Mouse (Mus musculus) lung, embryonic 16.5 days (tissue): ENCODE results near the gene Accs. TPM values are rescaled to one million over a fixed set of nuclear protein-coding genes. Genes with fewer than 3 reads are reported as not detected.
A peak's percentile ranks its signal among the peaks of the same experiment; 100 is the strongest.

Experiments used
- ATAC-seq: fragments of 200-750 bp; cut with Nextera tagmentation; 2 replicates; pipeline ENCODE4 v1.8.0; 2017; ENCODE audit warnings: low read depth, mild to moderate bottlenecking, moderate library complexity
- H3K27ac ChIP-seq: fragments of 300-500 bp; sonication (generic); 2 replicates; pipeline ENCODE4 v1.5.1; 2014; ENCODE audit warnings: mild to moderate bottlenecking, control low read depth, low read length
- H3K27me3 ChIP-seq: fragments of 300-500 bp; sonication (generic); 2 replicates; pipeline ENCODE4 v1.6.1; 2014; ENCODE audit warnings: low read depth, low read length, mixed read lengths; ENCODE audit not compliant: control insufficient read depth, insufficient read depth
- H3K36me3 ChIP-seq: fragments of 300-500 bp; sonication (generic); 2 replicates; pipeline ENCODE4 v1.6.1; 2014; ENCODE audit warnings: low read length; ENCODE audit not compliant: control insufficient read depth, insufficient read depth
- H3K4me1 ChIP-seq: fragments of 300-500 bp; sonication (generic); replicated peaks from 2 replicates; pipeline ENCODE4 v1.6.1; 2014; ENCODE audit warnings: low read length, mixed read lengths; ENCODE audit not compliant: control insufficient read depth, insufficient read depth
- H3K4me2 ChIP-seq: fragments of 300-500 bp; sonication (generic); 2 replicates; pipeline ENCODE4 v1.6.1; 2014; ENCODE audit warnings: low read depth, low read length, control low read depth
- H3K4me3 ChIP-seq: fragments of 300-500 bp; sonication (generic); 2 replicates; pipeline ENCODE4 v1.5.1; 2014; ENCODE audit warnings: mild to moderate bottlenecking, low read length, control low read depth
- H3K9ac ChIP-seq: fragments of 300-500 bp; sonication (generic); 2 replicates; pipeline ENCODE4 v1.6.1; 2014; ENCODE audit warnings: low read length, control low read depth
- H3K9me3 ChIP-seq: fragments of 300-500 bp; sonication (generic); 2 replicates; pipeline ENCODE4 v1.6.1; 2016; ENCODE audit warnings: low read length; ENCODE audit not compliant: control insufficient read depth
- WGBS: fragments of 180-500 bp; shearing (Covaris S2); extraction: QIAGEN DNeasy Blood & Tissue Kit; methylation state at CpG from one replicate; pipeline ENCODE4 v1.1.7; 2014; 5-methylcytosine and 5-hydroxymethylcytosine counted together
- polyA plus RNA-seq: library from polyadenylated mRNA; unstranded; fragments of >200 nt; fragmentation: Nextera tagmentation; extraction: Ambion mirVana; gene quantifications from 2 replicates; pipeline ENCODE4 v1.2.1, GENCODE M21; 2015

The Accs gene
- polyA plus RNA-seq, 1 experiment from 2014 or later = 9.3 TPM

- Histone ChIP-seq H3K36me3 (no peaks in the 10 kb centered on the region), H3K9ac (no peak overlapping the region), H3K27ac (no peak overlapping the region), H3K4me3 (no peak overlapping the region), H3K4me2 (no peak overlapping the region), H3K27me3 (no peaks in the 10 kb centered on the region), H3K4me1 (peaks cover 12% of the 10 kb centered on the region), H3K9me3 (no peaks in the 10 kb centered on the region)
- ATAC-seq = peak; percentile 35; the same call in 1 of the 2 replicates
- WGBS = 36% methylated on average over 4 of the region's 4 CpGs
Observed at GRCm38 (mm10) chr2:93870842-93871241, 21.1 kb upstream of the Accs start.

DNA sequence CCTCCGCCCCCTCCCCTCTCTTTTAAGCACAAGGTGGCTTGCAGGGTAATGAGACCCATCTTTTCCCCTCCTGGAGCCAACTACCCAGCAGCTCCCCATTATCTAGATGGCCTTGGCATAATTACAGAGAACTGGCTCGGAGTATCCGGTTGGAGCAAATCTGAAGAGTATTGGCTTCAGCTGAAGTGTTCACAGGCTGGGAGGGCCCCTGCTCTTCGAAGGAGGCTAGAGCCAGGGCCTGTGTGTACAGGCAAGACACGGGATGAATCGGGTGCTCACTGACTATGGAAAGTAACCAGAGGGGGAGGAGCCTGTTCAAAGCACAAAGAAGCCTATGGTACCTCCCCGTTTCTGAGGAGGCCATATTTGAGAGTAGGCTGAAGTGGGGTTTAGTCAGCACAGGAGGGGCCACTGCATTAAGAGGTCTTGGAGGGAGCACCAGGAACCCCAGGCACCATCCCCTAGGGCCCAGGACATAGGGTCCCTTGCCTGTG, 19.4 kb upstream of the Accs start, which contains the start of gene Accsl:
Gene Accsl, minus strand, starts transcription at position 51 of the 494 bp plus-strand sequence.
- Histone ChIP-seq H3K27me3 (no peaks in the 10 kb centered on the region), H3K9me3 (no peaks in the 10 kb centered on the region), H3K4me2 (no peak within 1 kb of the TSS), H3K36me3 (no peaks in the 10 kb centered on the region), H3K9ac (no peak within 1 kb of the TSS), H3K27ac (no peak within 1 kb of the TSS), H3K4me3 (no peak within 1 kb of the TSS), H3K4me1 (peaks cover 8% of the 10 kb centered on the region)
- ATAC-seq = no peak
- 51% methylated on average over 7 of the region's 7 CpGs for WGBS

GRCm38 (mm10) chr2:93868566-93868965, 18.8 kb upstream of the Accs start:
- ATAC-seq = no peak
- peaks cover 2% of the 10 kb centered on the region for H3K4me1 ChIP-seq
- no peak overlapping the region for H3K9ac ChIP-seq
- H3K4me3 ChIP-seq = no peak overlapping the region
- no peaks in the 10 kb centered on the region for H3K27me3 ChIP-seq
- H3K4me2 ChIP-seq = no peak overlapping the region
- H3K9me3 ChIP-seq = no peaks in the 10 kb centered on the region
- H3K27ac ChIP-seq = no peak overlapping the region
- 80% methylated on average over 11 of the region's 11 CpGs for WGBS
- H3K36me3 ChIP-seq = no peaks in the 10 kb centered on the region

- H3K27ac ChIP-seq = no peak overlapping the region
- ATAC-seq = no peak
- H3K36me3 ChIP-seq = no peaks in the 10 kb centered on the region
- no peaks in the 10 kb centered on the region for H3K4me1 ChIP-seq
- no peaks in the 10 kb centered on the region for H3K9me3 ChIP-seq
- H3K4me3 ChIP-seq = no peak overlapping the region
- no peak overlapping the region for H3K9ac ChIP-seq
- H3K27me3 ChIP-seq = no peaks in the 10 kb centered on the region
- 70% methylated on average over 4 of the region's 4 CpGs for WGBS
- no peak overlapping the region for H3K4me2 ChIP-seq
Observed at GRCm38 (mm10) chr2:93863229-93863628, 13.5 kb upstream of the Accs start.

DNA sequence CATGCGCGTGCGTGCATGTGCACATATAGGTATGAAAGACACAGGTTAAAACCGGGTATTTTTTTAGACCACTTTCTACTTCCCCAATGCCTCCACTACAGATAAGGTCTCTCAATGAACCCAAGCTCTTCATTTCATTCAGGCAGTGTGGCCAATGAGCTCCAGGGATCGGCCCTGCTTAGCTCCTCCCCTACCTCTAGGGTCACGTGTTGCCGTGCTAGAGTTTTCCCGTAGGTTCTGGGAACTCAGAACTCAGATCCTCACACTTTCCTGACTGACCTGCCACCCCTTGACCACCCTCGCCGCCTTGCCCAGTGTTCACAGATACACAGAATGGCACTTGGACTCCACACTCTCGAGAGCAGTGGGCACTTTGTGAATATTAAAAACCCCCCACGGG, 9.1 kb upstream of the Accs start:
- no peaks in the 10 kb centered on the region for H3K36me3 ChIP-seq
- no peaks in the 10 kb centered on the region for H3K27me3 ChIP-seq
- no peak for ATAC-seq
- H3K4me2 ChIP-seq = no peak overlapping the region
- H3K9ac ChIP-seq = no peak overlapping the region
- H3K4me3 ChIP-seq = no peak overlapping the region
- no peaks in the 10 kb centered on the region for H3K9me3 ChIP-seq
- no peaks in the 10 kb centered on the region for H3K4me1 ChIP-seq
- H3K27ac ChIP-seq = no peak overlapping the region
- 63% methylated on average over 12 of the region's 12 CpGs for WGBS

DNA sequence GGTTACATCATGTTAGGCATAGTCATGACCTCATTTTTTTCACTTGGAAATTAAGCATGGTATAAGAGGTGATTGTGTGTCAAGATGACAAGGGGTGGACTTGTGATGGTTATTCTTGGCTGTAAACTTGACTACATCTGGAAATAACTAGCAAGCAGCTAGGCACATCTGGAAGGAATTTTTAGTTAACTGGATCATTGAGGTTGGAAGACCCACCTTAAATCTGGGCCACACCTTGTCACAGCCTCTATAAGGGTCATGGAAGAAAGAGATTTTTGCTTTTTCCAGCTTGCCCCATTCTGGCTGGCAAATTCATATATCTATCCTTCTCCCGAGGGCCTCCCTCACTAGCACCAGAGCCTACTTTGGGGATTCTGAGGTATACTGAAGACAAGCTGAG, 1.6 kb upstream of the Accs start:
- Histone ChIP-seq H3K9me3 (no peaks in the 10 kb centered on the region), H3K4me2 (no peak overlapping the region), H3K4me3 (no peak overlapping the region), H3K27ac (no peak overlapping the region), H3K4me1 (peaks cover 11% of the 10 kb centered on the region), H3K36me3 (no peaks in the 10 kb centered on the region), H3K9ac (no peak overlapping the region), H3K27me3 (no peaks in the 10 kb centered on the region)
- no peak for ATAC-seq
- WGBS = 63% methylated on average over 1 of the region's 1 CpGs

DNA sequence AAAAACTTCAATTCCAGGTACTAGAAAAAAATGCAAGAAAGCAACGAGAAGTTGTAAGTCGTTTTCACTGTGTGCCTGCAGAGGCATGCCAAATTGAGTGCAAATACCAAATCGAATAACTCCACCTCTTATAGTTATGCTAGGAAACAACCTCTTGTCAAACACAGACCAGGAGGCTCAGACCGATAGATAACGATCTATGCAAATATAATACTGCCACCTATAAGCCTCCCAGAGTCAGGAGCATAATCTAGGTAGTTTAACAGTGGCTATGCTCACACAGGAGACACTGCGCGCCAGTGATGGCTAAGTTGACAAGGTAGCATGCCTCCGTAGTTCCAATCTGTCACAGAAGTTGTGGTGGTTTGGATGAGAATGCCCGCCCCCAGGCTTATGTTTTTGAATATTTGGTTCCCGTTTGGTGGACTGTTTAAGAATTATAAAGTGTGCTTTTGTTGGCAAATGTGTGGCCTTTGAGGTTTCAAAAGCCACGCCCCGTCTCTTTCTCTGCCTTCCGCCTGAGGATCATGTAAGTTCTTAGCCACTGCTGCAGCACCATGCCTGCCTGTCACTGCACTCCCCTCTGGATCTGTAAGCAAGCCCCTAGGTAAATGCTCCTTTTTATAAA, 688 bp upstream of the Accs start:
- Histone ChIP-seq H3K4me2 (peak overlapping the region; percentile 91), H3K36me3 (no peaks in the 10 kb centered on the region), H3K27me3 (no peaks in the 10 kb centered on the region), H3K4me1 (peaks cover 11% of the 10 kb centered on the region), H3K9me3 (no peaks in the 10 kb centered on the region), H3K4me3 (peak overlapping the region; percentile 70; the same call in 1 of the 2 replicates), H3K9ac (no peak overlapping the region), H3K27ac (no peak overlapping the region)
- ATAC-seq = no peak
- WGBS = 31% methylated on average over 13 of the region's 13 CpGs

- peaks cover 15% of the 10 kb centered on the region for H3K36me3 ChIP-seq
- H3K4me3 ChIP-seq = no peak overlapping the region
- H3K27me3 ChIP-seq = no peaks in the 10 kb centered on the region
- no peak for ATAC-seq
- H3K9ac ChIP-seq = no peak overlapping the region
- H3K9me3 ChIP-seq = no peaks in the 10 kb centered on the region
- WGBS = 89% methylated on average over 3 of the region's 3 CpGs
- H3K4me1 ChIP-seq = no peaks in the 10 kb centered on the region
- no peak overlapping the region for H3K4me2 ChIP-seq
- H3K27ac ChIP-seq = no peak overlapping the region
Observed at GRCm38 (mm10) chr2:93841349-93841748, 8.4 kb downstream of the Accs start.

DNA sequence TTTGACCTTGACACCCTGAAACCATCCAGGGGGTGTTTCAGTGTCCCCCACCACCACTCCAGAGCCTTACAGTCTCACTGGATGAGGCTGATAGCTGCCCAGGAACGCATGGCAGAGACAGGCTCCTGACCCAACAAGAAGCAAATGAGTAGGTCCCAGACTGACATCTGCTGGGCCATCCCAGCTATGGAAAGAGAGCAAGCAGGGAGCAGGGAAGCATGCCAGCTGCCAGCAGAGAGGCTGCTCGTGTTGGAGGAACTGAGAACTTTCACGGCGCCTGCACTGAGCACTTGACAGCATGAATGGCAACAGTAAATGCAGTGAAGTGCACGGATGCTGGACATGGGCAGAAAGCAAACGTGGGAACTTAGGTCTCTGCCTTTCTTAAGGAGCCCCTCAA, 9.6 kb downstream of the Accs start:
- no peak overlapping the region for H3K4me2 ChIP-seq
- no peak overlapping the region for H3K27ac ChIP-seq
- ATAC-seq = no peak
- H3K4me1 ChIP-seq = no peaks in the 10 kb centered on the region
- H3K9ac ChIP-seq = no peak overlapping the region
- peaks cover 15% of the 10 kb centered on the region for H3K36me3 ChIP-seq
- H3K4me3 ChIP-seq = no peak overlapping the region
- 77% methylated on average over 6 of the region's 6 CpGs for WGBS
- no peaks in the 10 kb centered on the region for H3K27me3 ChIP-seq
- no peaks in the 10 kb centered on the region for H3K9me3 ChIP-seq
